ENCODE assay signal across 24 mouse cellular contexts in the genomic region with DNA sequence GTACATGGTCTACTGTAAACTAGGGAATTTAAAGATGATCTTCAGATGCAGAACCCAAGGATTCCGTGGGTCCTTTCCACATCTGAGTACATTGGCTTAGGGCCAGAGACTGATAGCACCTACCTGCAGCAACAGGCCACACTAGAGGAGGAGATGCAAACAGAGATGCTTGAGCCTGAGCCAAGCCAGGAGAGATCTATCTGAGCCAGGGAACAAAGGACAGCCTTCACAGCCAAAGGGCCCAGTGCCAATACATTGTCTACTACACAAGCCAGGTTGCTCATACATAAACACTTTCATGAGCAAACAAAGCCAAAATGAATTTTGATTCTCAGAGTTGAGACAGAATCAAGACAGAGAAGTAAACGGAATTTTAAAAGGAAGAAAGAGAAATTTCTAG.
DNase-seq lines count a peak whose midpoint lies in the region; ATAC-seq lines count a peak whose summit lies in the region.
"Had no signal": no experiment of that assay in that cellular context is flagged by ENCODE, and none has a peak within 500 bp of the region (broad histone marks: within the 10 kb centered on the region; RNA-seq: fewer than 3 reads in every experiment).

No protein-coding gene starts in this region.

- no peaks in the 10 kb centered on the region for H3K4me1 ChIP-seq in kidney, embryonic 16.5 days (ENCODE audit: insufficient read depth, low read length)
- no peaks in the 10 kb centered on the region for H3K4me1 ChIP-seq in midbrain, embryonic 14.5 days (ENCODE audit: control insufficient read depth, insufficient read depth, low read length)
- H3K4me1 ChIP-seq: embryonic facial prominence, embryonic 15.5 days; forebrain, embryonic 15.5 days; midbrain, embryonic 10.5 days had no signal

- no peak overlapping the region for H3K9ac ChIP-seq in kidney, embryonic 16.5 days (replicated peaks; ENCODE audit: low read length)
- H3K9ac ChIP-seq in midbrain, embryonic 14.5 days (replicated peaks; ENCODE audit: low read length): no peak overlapping the region
- H3K9ac ChIP-seq: embryonic facial prominence, embryonic 15.5 days; forebrain, embryonic 15.5 days; liver, postnatal 0 days had no signal

- DNase-seq in kidney, adult 9 months: peak; percentile 1
- DNase-seq in brain, adult 2 months (ENCODE audit: low read depth, low spot score): peak; percentile 57
- peak; percentile 16 for DNase-seq in cerebellum, adult 11 months
- DNase-seq in cerebellum, adult 9-11 months: peak; percentile 52
- DNase-seq in lung, postnatal 36 days: no peak
- no peak for DNase-seq in midbrain, embryonic 14.5 days
- DNase-seq: adrenal gland, adult 2 months; embryo, embryonic 11 days; gastrocnemius, postnatal 10 days; heart, adult 11 months; kidney, postnatal 10 days; left cerebral cortex, postnatal 4 days; liver; liver, postnatal 0 days; right cerebral cortex, postnatal 25 days; spleen, adult 18-20 months; thymus, postnatal 25 days had no signal

- no peaks in the 10 kb centered on the region for H3K27me3 ChIP-seq in kidney, embryonic 16.5 days (ENCODE audit: insufficient read depth, low read length)
- H3K27me3 ChIP-seq in midbrain, embryonic 14.5 days (ENCODE audit: control insufficient read depth, insufficient read depth, low read length): no peaks in the 10 kb centered on the region
- H3K27me3 ChIP-seq: embryonic facial prominence, embryonic 15.5 days; forebrain, embryonic 15.5 days had no signal

- ATAC-seq in kidney, embryonic 16.5 days (ENCODE audit: low FRiP score, low TSS enrichment): no peak
- no peak for ATAC-seq in midbrain, embryonic 14.5 days (ENCODE audit: low FRiP score, low TSS enrichment)
- ATAC-seq: forebrain, embryonic 15.5 days; intestine, postnatal 0 days; liver, postnatal 0 days; lung, postnatal 0 days had no signal

- WGBS in kidney, embryonic 16.5 days: 80% methylated on average over 2 of the region's 2 CpGs
- 79% methylated on average over 2 of the region's 2 CpGs for WGBS in midbrain, embryonic 14.5 days

- no peaks in the 10 kb centered on the region for H3K36me3 ChIP-seq in kidney, embryonic 16.5 days (ENCODE audit: insufficient read depth, low read length)
- H3K36me3 ChIP-seq in midbrain, embryonic 14.5 days (ENCODE audit: control insufficient read depth, insufficient read depth, low read length): no peaks in the 10 kb centered on the region
- H3K36me3 ChIP-seq: embryonic facial prominence, embryonic 15.5 days; forebrain, embryonic 15.5 days; midbrain, embryonic 10.5 days had no signal

- peaks cover 3% of the 10 kb centered on the region; the same call in 1 of the 2 replicates for H3K9me3 ChIP-seq in kidney, embryonic 16.5 days (ENCODE audit: low read length)
- H3K9me3 ChIP-seq in midbrain, embryonic 14.5 days (ENCODE audit: control insufficient read depth, low read length): no peaks in the 10 kb centered on the region
- H3K9me3 ChIP-seq: embryonic facial prominence, embryonic 15.5 days; forebrain, embryonic 15.5 days; midbrain, embryonic 10.5 days had no signal

- H3K4me2 ChIP-seq in kidney, embryonic 16.5 days (replicated peaks; ENCODE audit: low read depth, low read length): no peak overlapping the region
- H3K4me2 ChIP-seq in midbrain, embryonic 14.5 days (ENCODE audit: low read length): no peak overlapping the region
- H3K4me2 ChIP-seq: embryonic facial prominence, embryonic 15.5 days; forebrain, embryonic 15.5 days; heart, embryonic 11.5 days had no signal

- H3K4me3 ChIP-seq in kidney, embryonic 16.5 days (ENCODE audit: low read length): no peak overlapping the region
- H3K4me3 ChIP-seq in midbrain, embryonic 14.5 days (replicated peaks; ENCODE audit: low read depth, low read length): no peak overlapping the region
- H3K4me3 ChIP-seq: embryonic facial prominence, embryonic 15.5 days; forebrain, embryonic 15.5 days; midbrain, embryonic 10.5 days had no signal

- H3K27ac ChIP-seq in kidney, embryonic 16.5 days (ENCODE audit: low read length): no peak overlapping the region
- no peak overlapping the region for H3K27ac ChIP-seq in midbrain, embryonic 14.5 days (replicated peaks; ENCODE audit: low read depth, low read length)
- H3K27ac ChIP-seq: embryonic facial prominence, embryonic 15.5 days; forebrain, embryonic 15.5 days; midbrain, embryonic 10.5 days had no signal

Comparison
In these comparisons a context has a peak if more than half of its experiments do, and no peak if none do; other contexts are left out.
1. DNase-seq: peak in kidney, adult 9 months (single experiment), brain, adult 2 months (single experiment), cerebellum, adult 11 months (single experiment) and cerebellum, adult 9-11 months (single experiment); none in lung, postnatal 36 days (single experiment) and midbrain, embryonic 14.5 days (single experiment).